Mouse (Mus musculus) frontal cortex, postnatal 14 days (tissue): ENCODE measurements around the gene Klra7.
"Not testable (repeated sequence)": the region's sequence is repeated elsewhere in the genome, so short reads cannot be mapped to it uniquely, and the experiment has no call there.

Experiments used
- DNase-seq, 2 experiments: peaks; one replicate each; pipeline ENCODE4 v3.0.0; 2022; ENCODE audit warnings: low spot score in 2 of 2

Gene Klra7

DNA sequence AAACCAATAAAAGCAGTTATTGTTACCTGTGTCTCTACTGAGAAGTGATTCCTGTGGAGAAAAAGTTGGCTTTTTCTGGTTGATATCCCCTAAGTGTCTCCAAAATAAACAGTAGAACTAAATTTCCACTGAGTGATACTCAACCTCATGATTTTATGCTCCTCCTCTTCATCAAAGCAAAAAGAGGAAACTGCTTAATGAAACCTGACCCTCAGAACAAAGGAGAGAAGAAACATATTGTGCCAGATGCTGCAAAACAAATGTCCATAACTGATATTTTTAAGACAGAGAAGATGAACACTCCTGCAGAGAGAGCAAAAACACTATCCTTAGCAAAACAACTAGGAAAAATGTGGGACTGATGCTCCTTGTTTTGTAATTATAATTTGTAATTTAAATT is at the start of gene Klra7:
TSS of gene Klra7 (minus strand) at position 101 of the 400 bp plus-strand sequence.
- DNase-seq: no peak

DNA sequence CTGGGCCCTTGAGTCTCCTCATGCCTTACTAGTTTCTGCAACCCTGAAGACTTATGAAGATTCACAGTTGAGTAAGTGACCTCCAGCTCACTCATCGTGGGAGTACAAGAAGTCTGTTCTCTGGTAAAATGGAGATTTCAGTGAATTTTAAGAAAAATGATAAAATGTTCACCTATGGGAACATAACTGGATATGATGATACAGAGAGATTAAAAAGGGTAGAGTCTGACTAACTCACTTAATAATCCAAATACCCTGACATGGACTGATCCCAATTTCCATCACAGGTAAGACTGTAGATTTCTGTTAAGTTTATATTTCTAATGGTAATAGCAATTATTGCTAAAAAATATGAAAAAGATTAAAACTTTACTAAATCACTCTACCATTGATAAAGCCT is 48.7 kb upstream of the Klra7 start, which contains the start of gene Klra10:
TSS of gene Klra10 (minus strand) at position 101 of the 400 bp plus-strand sequence.
- not testable (repeated sequence) for DNase-seq

DNA sequence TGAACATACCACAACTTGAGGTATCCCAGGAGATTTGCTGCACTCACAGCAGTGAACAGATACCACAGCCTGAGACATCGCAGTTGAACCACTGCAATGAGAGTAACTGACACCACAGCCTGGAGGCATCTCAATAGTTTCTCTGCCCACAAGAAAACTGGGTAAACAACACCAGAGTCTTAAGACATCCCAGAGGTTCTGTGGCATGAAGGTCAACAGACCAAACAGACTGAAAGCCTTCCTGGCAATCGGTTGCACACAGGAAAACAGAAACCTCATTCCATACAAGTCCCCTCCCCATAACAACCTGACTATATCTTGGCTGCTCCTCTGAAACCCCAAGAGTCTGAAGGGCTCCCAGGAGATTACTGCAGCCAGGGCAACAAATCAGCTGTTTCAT is 22.2 kb upstream of the Klra7 start:
- DNase-seq: no peak

DNA sequence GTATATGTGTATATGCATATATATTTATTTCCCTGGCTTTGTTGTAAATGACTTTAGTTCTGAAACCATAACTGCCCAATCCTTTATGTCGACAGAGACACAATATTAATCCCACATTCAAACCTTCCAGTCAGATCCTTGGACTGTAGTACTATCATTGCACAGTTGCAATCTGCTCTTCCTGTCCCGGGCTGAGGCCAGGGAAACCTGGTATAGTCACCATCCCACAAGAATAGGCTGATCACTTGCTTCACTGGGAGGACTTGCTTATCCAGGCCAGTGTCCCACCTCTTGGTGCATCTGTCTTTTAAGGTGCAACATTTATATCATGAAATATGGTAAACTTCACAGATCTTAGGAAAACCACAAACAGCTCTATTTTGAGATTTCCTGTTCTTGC is 4.4 kb upstream of the Klra7 start:
- no peak for DNase-seq

DNA sequence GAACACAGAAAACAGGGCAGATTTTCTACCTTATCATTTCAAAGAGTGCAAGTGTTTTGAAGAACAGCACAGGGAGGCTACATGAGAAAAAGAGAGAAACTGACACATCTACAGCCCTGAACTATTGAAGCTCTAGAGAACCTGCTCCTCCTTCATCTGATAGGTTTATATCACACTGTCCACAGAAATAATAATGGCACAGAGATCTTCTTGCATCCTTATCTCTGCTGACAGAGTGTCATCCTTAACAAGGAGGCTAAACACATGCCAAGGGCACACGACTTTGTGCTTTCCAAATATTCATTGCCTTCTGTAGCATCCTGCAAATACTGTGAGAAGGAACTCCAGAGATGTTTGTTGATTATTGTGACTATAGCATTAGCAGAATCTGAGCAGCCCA is 3.5 kb upstream of the Klra7 start:
- no peak for DNase-seq

DNA sequence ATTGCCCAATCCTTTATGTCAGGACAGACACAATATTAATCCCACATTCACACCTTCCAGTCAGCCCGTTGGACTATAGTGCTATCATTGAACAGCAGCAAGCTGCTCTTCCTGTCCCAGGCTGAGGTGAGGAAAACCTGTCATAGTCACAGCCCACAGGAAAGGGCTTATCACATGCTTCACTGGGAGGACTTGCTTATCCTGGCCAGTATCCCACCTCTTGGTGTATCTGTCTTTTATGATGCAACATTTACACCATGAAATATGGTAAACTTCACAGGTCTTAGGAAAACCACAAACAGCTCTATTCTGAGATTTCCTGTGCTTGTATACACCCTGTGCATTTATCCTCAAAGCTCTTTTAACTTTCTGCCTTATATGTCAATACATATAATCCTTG is 35.7 kb downstream of the Klra7 start:
- DNase-seq: not testable (repeated sequence)

DNA sequence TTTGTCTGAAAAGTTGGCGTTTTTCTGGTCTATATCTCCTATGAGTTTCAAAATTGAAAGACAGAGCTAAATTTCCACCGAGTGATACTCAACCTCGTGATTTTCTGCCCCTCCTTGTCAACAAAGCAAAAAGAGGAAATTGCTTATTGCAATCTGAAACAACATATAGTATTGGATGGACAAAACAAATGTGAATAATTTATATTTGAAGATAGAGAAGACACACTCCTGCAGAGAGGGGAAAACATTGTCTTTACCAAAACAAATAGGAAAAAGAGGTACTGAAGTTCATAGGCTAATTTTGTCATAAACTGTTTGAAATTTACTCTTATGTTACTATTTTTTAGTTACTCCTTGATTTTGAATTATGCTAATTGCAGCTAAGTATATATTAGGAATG is 40.1 kb downstream of the Klra7 start, which contains the start of gene Klra9:
TSS of gene Klra9 (minus strand) at position 101 of the 400 bp plus-strand sequence.
- DNase-seq: not testable (repeated sequence)
